Mouse (Mus musculus): ENCODE results near the gene D17H6S53E. TPM values are rescaled to one million over a fixed set of nuclear protein-coding genes. Genes with fewer than 3 reads are reported as not detected.

D17H6S53E gene
- total RNA-seq, 2 experiments from 2014 or later = 25.6 to 29.3 TPM

DNA sequence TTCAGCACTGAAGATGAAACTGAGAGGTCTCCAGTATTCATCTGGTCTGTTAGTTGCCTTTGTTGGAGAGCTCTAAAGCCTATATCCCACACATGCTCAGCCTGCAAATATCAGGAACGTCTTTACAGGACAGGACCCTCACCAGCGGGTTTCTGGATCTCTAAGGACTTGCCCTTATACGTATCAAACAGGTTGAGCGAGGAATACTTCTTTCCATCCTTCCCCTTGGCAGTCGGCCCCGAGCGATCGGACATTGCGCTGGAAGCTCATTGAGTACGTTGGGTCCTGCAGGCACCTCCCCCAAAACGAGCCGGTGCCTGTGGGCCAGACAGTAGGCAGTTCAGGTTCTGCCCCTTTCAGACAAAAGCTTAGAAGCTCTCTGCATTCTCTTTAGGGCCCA is 36.6 kb downstream of the D17H6S53E start:
- DNase-seq = peak in 1 of 2 experiments; percentile 24

DNA sequence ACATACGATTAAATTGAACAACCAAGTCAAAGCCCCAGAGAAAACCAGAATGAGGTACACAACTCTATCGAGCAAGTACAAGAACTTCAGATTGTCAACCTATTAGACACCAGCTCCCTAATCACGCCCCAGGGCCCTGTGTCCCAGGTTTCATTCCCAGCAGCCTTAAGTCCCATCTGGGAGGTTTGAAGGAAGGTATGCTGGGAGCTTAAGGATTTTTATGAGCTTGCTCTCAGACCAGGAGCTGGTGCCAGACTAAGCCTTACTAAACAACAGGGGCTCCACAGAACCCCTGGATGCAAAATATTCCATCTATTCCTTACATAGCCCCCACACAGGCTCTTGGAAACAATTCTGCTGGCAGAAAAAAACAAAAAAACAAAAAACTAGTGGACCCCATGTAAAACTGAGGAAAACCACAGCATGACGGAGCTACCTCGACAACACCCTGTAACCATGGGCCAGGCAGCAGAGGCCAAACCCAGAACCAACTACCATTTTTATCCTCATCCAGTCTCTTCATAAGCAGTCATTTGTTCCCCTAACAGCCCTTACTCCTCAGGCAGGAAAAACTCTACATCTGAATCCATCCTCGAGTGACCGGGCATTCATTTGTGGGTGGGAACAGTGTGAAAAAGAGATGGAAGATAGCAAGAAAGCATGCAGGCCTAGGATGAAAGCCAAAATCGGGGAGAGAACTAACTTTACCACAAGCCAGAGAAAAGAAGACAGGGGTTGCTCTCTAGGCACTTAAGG is 37.3 kb downstream of the D17H6S53E start:
- DNase-seq = no peak

DNA sequence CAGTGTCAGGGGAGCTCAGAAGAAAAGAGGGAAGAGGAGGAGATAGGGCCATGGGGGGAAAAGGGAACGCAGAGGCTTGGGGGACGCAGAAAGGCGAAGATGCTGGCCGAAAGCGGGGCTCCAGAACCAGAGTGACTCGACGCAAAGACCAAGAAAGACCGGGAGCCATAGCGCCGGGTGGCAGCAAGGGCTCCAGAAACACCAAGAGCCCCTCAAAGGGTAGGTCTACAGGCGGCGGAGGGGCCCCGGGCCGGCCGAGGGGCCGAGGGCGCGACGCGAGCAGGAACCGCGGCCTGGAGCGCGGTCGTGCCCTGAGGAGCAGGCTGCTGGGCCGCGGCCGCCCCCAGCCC is 38.0 kb downstream of the D17H6S53E start:
- DNase-seq = no peak

DNA sequence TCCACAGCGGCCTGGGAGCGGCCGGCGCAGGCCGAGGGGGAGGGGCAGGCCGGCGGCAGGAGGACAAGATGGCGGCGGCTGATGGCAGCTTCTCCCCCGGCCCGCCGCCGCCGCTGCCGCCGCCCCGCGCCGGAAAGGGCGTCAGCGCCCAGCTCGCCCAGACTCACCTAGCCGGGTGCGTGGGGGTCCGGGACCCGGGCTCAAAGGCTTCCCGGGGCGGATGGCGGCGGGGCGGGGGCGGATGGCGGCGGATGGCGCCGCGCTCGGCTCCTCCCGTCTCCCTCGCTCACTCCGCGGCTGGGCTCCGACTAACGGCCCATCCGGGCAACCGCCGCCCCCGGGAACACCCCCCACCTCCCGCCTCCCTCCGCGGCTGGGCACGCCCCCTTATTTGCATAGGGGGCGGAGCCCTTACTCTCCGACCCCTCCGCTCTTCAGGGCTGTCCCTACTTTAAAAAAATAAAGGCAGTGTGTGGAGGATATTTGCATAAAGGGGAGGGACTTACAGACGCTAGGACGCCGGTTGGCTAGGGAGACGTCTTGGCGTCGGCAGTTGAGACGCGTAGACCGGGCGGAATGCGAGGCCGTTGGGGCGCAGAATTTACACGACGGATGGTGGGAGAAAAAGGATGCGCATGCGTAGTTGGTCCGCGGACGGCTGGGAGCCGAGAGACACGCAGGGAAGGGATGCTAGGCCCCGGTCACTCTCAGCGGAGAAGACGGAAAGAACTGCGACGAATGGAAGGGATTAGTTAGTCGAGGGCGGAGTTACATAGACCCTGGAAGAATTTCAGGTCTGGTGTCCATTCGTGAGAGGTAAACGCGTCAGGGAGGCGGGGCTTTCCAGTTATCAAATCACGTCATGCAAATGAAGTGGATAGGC is 38.6 kb downstream of the D17H6S53E start, which contains the start of gene Prrc2a:
Prrc2a (minus strand) TSS at position 330 of the 883 bp plus-strand sequence.
- peak; percentile 99 for DNase-seq

DNA sequence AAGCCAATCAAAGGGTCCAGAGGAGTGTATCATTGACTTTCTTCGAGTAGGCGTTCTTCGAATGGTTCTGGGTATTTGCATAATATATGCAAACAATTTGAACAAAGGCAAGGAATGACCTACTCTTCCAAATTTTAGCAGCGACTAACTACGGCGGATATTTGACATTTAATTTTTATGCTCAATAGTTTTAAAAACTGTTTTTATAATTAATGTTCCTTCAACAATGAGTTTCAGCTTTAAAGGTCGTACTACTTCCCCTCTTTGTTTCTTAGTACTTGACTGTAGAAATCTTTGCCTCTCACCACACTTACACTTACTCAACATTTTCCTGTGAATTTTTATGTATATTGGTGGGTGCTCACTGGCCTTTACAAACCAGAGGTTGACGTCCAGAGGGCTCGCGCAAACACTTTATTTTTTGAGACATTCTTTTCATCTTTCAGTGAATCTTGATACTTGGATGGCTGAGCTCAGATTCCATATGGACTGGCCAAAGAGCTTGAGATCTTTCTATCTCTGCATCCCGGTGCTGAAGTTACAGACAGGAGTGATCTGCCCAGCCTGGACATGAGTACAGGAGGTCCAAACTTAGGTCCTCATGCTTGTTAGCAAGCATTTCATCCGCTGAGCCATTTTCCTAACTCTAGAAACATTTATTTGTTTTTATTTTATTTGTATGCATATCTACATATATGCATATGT is 39.4 kb downstream of the D17H6S53E start:
- DNase-seq = no peak

DNA sequence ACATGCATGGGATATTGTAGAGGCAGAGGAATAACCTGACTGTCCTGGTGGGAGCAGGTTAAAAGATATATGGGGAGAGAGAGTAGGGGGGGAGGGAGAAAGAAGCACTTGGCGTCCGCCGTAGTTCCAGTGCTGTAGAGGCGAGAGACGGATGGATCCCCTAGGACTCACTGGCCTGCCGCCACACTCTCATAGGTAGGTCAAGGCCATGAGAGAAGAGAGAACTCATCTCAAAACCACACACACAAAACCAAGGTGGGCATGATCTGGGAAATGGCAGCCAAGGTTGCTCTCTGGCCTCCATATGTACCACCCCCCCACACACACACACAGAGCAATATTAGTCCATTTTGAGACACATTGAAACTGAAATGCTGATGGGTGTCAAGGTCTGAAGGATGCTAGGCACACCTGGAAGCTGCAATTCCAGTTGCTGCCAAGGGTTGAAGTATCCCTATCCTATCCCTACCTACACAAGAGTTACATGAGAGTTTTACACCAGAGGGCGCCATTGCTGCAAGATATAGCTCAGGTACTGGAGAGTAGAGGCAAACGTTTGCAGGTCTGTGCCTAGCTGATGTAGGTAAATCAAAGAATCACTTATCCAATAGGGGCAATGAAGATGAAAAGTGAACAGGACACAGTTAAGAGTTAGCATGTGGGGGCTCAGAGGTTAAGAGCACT is 40.3 kb downstream of the D17H6S53E start:
- DNase-seq = no peak

- DNase-seq = no peak
These were observed 41.6 kb downstream of the D17H6S53E start for GRCm38 (mm10) chr17:35167794-35168193.

GRCm38 (mm10) chr17:35168541-35169207 is 42.5 kb downstream of the D17H6S53E start:
- DNase-seq = no peak

GRCm38 (mm10) chr17:35172445-35173234 is 46.5 kb downstream of the D17H6S53E start:
- no peak for DNase-seq

- no peak for DNase-seq
These were observed 47.2 kb downstream of the D17H6S53E start for GRCm38 (mm10) chr17:35173329-35173728.

DNA sequence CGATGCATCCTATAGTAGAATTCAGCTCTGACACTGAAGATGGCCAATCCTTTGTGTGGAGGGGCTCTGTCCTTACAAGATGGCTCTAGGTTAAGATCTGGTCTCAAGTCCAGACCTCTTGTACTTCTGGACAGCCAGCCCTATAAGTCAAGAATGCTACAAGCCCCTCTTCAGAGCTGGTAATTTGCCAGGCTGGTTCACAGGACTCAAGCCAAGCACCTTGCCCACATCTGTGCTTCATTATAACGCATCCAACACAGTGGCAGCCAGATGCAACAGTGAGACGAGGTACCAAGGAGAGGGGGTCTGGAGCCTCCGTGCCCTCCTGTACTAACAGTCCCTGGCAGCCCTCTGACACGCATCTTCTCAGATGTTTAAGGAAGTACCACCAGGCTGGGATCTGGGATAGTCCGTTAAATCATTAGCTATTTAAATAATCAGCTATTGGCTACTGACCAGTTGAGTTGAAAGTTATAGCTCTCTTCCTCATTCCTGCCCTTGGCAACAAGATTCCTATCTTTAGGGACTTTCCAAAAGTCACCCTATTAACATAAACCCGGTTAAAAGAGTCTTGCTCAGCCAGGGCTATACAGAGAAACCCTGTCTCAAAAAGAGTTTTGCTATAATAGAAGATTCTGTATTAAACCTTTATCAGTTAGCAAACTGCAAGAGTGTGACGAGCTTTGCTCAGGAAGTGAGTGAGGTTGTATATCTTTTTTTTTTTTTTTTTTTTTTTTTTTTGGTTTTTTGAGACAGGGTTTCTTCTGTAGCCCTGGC is 48.2 kb downstream of the D17H6S53E start:
- DNase-seq = no peak

DNA sequence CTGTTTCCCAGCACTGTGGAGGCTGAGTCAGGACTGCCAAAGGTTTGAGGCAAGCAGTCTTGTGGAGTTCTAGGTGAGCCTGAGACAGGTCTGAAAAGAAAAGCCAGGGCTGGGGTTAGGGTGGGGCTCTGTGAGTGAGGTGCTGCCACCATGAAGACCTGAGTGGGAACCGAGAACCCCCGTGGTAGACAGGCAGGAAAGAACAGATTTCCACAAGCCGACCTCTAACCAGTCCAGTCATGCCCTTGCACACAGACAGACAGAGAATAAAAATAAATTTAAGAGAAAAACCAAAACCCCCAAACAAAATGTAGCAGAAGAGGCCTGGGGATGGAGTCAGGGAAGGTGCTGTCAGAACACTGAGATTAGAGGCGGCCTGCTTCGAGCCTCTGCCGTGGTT is 49.2 kb downstream of the D17H6S53E start:
- no peak for DNase-seq

- DNase-seq = no peak
These were observed 49.8 kb downstream of the D17H6S53E start, which contains the start of gene Aif1 for GRCm38 (mm10) chr17:35175968-35176367. Gene Aif1, minus strand, starts transcription at chr17:35176068.

Other genes with a start within 250 kb of the D17H6S53E start
- 1 to 10 TPM; 6.9 to 8.0 TPM for gene Zbtb12, start 246.9 kb upstream of the D17H6S53E start, total RNA-seq (2021)
- not detected for gene Gm20547, start 244.3 kb upstream of the D17H6S53E start, total RNA-seq (2021)
- gene C2, start 228.1 kb upstream of the D17H6S53E start, total RNA-seq (2021) = 1 to 10 TPM in 1 of 2 experiments, under 1 TPM in 1; 0.22 to 2.0 TPM
- gene Ehmt2, start 227.9 kb upstream of the D17H6S53E start, total RNA-seq (2021) = 100 to 1,000 TPM; 175 to 182 TPM
- gene Slc44a4, start 211.9 kb upstream of the D17H6S53E start, total RNA-seq (2021) = under 1 TPM in 1 of 2 experiments, not detected in 1; 0.28 TPM
- gene Neu1, start 195.1 kb upstream of the D17H6S53E start, total RNA-seq (2021) = 10 to 100 TPM; 37.6 to 41.2 TPM
- gene Hspa1b, start 167.1 kb upstream of the D17H6S53E start, total RNA-seq (2021) = 10 to 100 TPM; 28.0 to 35.6 TPM
- gene Gm20481, start 156.5 kb upstream of the D17H6S53E start, total RNA-seq (2021) = not detected
- gene Hspa1a, start 154.2 kb upstream of the D17H6S53E start, total RNA-seq (2021) = 10 to 100 TPM; 19.1 to 26.6 TPM
- gene Hspa1l, start 153.7 kb upstream of the D17H6S53E start, total RNA-seq (2021) = under 1 TPM; 0.42 to 0.48 TPM
- gene Lsm2, start 144.5 kb upstream of the D17H6S53E start, total RNA-seq (2021) = 10 to 100 TPM; 17.3 to 19.1 TPM
- 10 to 100 TPM; 45.1 to 50.1 TPM for gene Vars, start 125.4 kb upstream of the D17H6S53E start, total RNA-seq (2021)
- under 1 TPM; 0.22 to 0.33 TPM for gene Vwa7, start 109.8 kb upstream of the D17H6S53E start, total RNA-seq (2021)
- under 1 TPM; 0.62 to 0.94 TPM for gene Sapcd1, start 98.4 kb upstream of the D17H6S53E start, total RNA-seq (2021)
- gene Msh5, start 79.6 kb upstream of the D17H6S53E start, total RNA-seq (2021) = under 1 TPM; 0.62 to 0.73 TPM
- 10 to 100 TPM in 1 of 2 experiments, 1 to 10 TPM in 1; 6.7 to 11.5 TPM for gene Clic1, start 76.4 kb upstream of the D17H6S53E start, total RNA-seq (2021)
- gene Ddah2, start 67.3 kb upstream of the D17H6S53E start, total RNA-seq (2021) = 10 to 100 TPM; 16.0 to 18.0 TPM
- gene Ly6g6c, start 61.0 kb upstream of the D17H6S53E start, total RNA-seq (2021) = not detected
- gene Mpig6b, start 60.2 kb upstream of the D17H6S53E start, total RNA-seq (2021) = not detected
- gene Ly6g6e, start 49.5 kb upstream of the D17H6S53E start, total RNA-seq (2021) = 1 to 10 TPM; 3.6 to 5.4 TPM
- 1 to 10 TPM in 1 of 2 experiments, under 1 TPM in 1; 0.99 to 2.1 TPM for gene Ly6g6d, start 48.3 kb upstream of the D17H6S53E start, total RNA-seq (2021)
- gene Ly6g6f, start 40.8 kb upstream of the D17H6S53E start, total RNA-seq (2021) = not detected
- 100 to 1,000 TPM; 101 to 102 TPM for gene Abhd16a, start 37.1 kb upstream of the D17H6S53E start, total RNA-seq (2021)
- gene Ly6g5c, start 18.1 kb upstream of the D17H6S53E start, total RNA-seq (2021) = not detected
- gene Ly6g5b, start 10.9 kb upstream of the D17H6S53E start, total RNA-seq (2021) = under 1 TPM in 1 of 2 experiments, not detected in 1; 0.70 TPM
- gene Gpank1, start 4.9 kb upstream of the D17H6S53E start, total RNA-seq (2021) = 10 to 100 TPM; 13.0 to 15.2 TPM
- gene Csnk2b, start 4.3 kb upstream of the D17H6S53E start, total RNA-seq (2021) = 100 to 1,000 TPM; 169 to 176 TPM
- gene Apom, start 5.7 kb downstream of the D17H6S53E start, total RNA-seq (2021) = not detected
- 100 to 1,000 TPM; 304 to 319 TPM for gene Bag6, start 8.8 kb downstream of the D17H6S53E start, total RNA-seq (2021)
- gene Prrc2a, start 38.5 kb downstream of the D17H6S53E start, total RNA-seq (2021) = 100 to 1,000 TPM; 315 to 340 TPM
- 10 to 100 TPM; 10.1 to 10.9 TPM for gene Aif1, start 49.7 kb downstream of the D17H6S53E start, total RNA-seq (2021)
- 1 to 10 TPM; 7.1 to 7.7 TPM for gene Lst1, start 62.1 kb downstream of the D17H6S53E start, total RNA-seq (2021)
- gene Ltb, start 68.1 kb downstream of the D17H6S53E start, total RNA-seq (2021) = under 1 TPM in 1 of 2 experiments, not detected in 1; 0.30 TPM
- gene Tnf, start 75.6 kb downstream of the D17H6S53E start, total RNA-seq (2021) = not detected
- under 1 TPM; 0.28 to 0.42 TPM for gene Lta, start 79.0 kb downstream of the D17H6S53E start, total RNA-seq (2021)
- gene Gm16181, start 94.5 kb downstream of the D17H6S53E start, total RNA-seq (2021) = not detected
- 100 to 1,000 TPM; 602 to 647 TPM for gene Atp6v1g2, start 107.3 kb downstream of the D17H6S53E start, total RNA-seq (2021)
- gene Nfkbil1, start 109.4 kb downstream of the D17H6S53E start, total RNA-seq (2021) = 10 to 100 TPM; 13.3 to 13.6 TPM
- gene Ddx39b, start 115.4 kb downstream of the D17H6S53E start, total RNA-seq (2021) = 100 to 1,000 TPM; 220 to 232 TPM
- 10 to 100 TPM; 13.4 to 18.0 TPM for gene H2-D1, start 136.4 kb downstream of the D17H6S53E start, total RNA-seq (2021)
- gene H2-Q1, start 194.0 kb downstream of the D17H6S53E start, total RNA-seq (2021) = under 1 TPM in 1 of 2 experiments, not detected in 1; 0.20 TPM
- gene H2-Q2, start 215.9 kb downstream of the D17H6S53E start, total RNA-seq (2021) = under 1 TPM in 1 of 2 experiments, not detected in 1; 0.37 TPM